Mouse (Mus musculus) cerebellum, adult 2 months (tissue): Measurements from ENCODE around the gene Cntd1.

Experiments
- CTCF ChIP-seq: fragments of 200-500 bp; IDR thresholded peaks from 2 replicates; pipeline ENCODE4 v1.5.1; 2011; ENCODE audit warnings: low read depth, mild to moderate bottlenecking, control low read depth, low read length, moderate library complexity, borderline replicate concordance; ENCODE audit not compliant: insufficient read depth
- POLR2A ChIP-seq: fragments of 200-500 bp; IDR thresholded peaks from 2 replicates; pipeline ENCODE4 v1.6.1; 2011; ENCODE audit warnings: low read length, control low read depth, borderline replicate concordance; ENCODE audit not compliant: insufficient read depth

GRCm38 (mm10) chr11:101332537-101332936 lies 53.7 kb downstream of the Cntd1 start:
- TF ChIP-seq CTCF (no peak), POLR2A (no peak)
